Mouse (Mus musculus) cerebellum, adult 2 months (tissue): ENCODE results near the gene Bnip2. TPM values are rescaled to one million over a fixed set of nuclear protein-coding genes. Genes with fewer than 3 reads are reported as not detected.

Experiments used
- DNase-seq, 2 experiments: peaks; one replicate each; pipeline ENCODE4 v3.0.0; 2021
- H3K27ac ChIP-seq: fragments of 200-500 bp; 2 replicates; pipeline ENCODE4 v1.5.1; 2012; ENCODE audit warnings: low read length, control low read depth, inconsistent platforms; ENCODE audit not compliant: insufficient read depth
- H3K27me3 ChIP-seq: fragments of 200-500 bp; 2 replicates; pipeline ENCODE4 v1.6.1; 2012; ENCODE audit warnings: inconsistent platforms, mild to moderate bottlenecking, low read length, moderate library complexity; ENCODE audit not compliant: control insufficient read depth, insufficient read depth
- H3K4me1 ChIP-seq: fragments of 200-500 bp; 2 replicates; pipeline ENCODE4 v1.6.1; 2011; ENCODE audit warnings: low read length; ENCODE audit not compliant: control insufficient read depth, insufficient read depth
- H3K4me3 ChIP-seq: fragments of 200-500 bp; replicated peaks from 2 replicates; pipeline ENCODE3; 2011; ENCODE audit warnings: mild to moderate bottlenecking, low read depth, low read length, control low read depth; ENCODE audit not compliant: insufficient read depth
- CTCF ChIP-seq: fragments of 200-500 bp; IDR thresholded peaks from 2 replicates; pipeline ENCODE4 v1.5.1; 2011; ENCODE audit warnings: low read depth, mild to moderate bottlenecking, control low read depth, low read length, moderate library complexity, borderline replicate concordance; ENCODE audit not compliant: insufficient read depth
- POLR2A ChIP-seq: fragments of 200-500 bp; IDR thresholded peaks from 2 replicates; pipeline ENCODE4 v1.6.1; 2011; ENCODE audit warnings: low read length, control low read depth, borderline replicate concordance; ENCODE audit not compliant: insufficient read depth
- WGBS: fragments of 180-500 bp; shearing (Covaris S2); methylation state at CpG from one replicate; pipeline ENCODE4 v1.1.7; 2018; 5-methylcytosine and 5-hydroxymethylcytosine counted together
- polyA plus RNA-seq: library from polyadenylated mRNA; depleted of rRNA; stranded (reverse); fragments of >200 nt; gene quantifications from 2 replicates; pipeline ENCODE4 v1.2.3, GENCODE M21; 2012; rRNA removed

The Bnip2 gene
- polyA plus RNA-seq, 1 experiment, result 43.7 TPM

DNA sequence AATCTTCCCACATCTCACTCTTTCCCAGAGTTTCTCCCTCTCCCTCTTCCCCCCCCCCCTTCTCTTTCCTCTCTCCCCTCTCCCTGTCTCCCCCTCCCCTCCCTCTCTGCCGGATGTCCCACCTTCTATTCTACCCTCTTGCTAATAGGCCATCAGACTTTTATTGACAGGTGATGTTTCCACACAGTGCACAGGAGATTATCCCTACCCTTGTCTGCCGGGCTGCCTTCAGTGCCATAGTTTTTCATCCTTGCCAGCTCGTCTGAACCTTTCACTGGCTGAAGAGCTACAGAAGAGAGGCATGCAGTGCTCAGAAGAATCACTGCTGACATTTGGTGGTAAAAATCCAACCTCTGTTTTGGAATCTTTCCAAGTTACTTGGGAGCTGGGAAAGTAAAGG lies 64.1 kb downstream of the Bnip2 start:
- TF ChIP-seq POLR2A, result no peak
- TF ChIP-seq CTCF, result no peak
- Histone ChIP-seq H3K27ac (no peak overlapping the region), H3K4me3 (no peak overlapping the region), H3K27me3 (no peaks in the 10 kb centered on the region), H3K4me1 (no peaks in the 10 kb centered on the region)
- no peak for DNase-seq
- 20% methylated on average over 3 of the region's 3 CpGs for WGBS

Other genes with a start within 250 kb of the Bnip2 start
- 1.00 and 1.2 TPM in 2 replicates for gene Foxb1, start 228.5 kb upstream of the Bnip2 start, polyA plus RNA-seq
- gene Gtf2a2, start 23.1 kb downstream of the Bnip2 start, polyA plus RNA-seq, result 89.4 and 96.4 TPM in 2 replicates
- not detected in 2 replicates for gene Gcnt3, start 48.6 kb downstream of the Bnip2 start, polyA plus RNA-seq
- gene Fam81a, start 153.1 kb downstream of the Bnip2 start, polyA plus RNA-seq, result 11.8 and 12.8 TPM in 2 replicates
- 7.6 and 8.1 TPM in 2 replicates for gene Myo1e, start 217.9 kb downstream of the Bnip2 start, polyA plus RNA-seq